Mouse (Mus musculus) skeletal muscle tissue, adult 2 months (tissue): ENCODE data around the gene Atp11a.

ENCODE experiments used
- DNase-seq: peaks from one replicate; pipeline ENCODE4 v3.0.0-alpha.2; 2012; ENCODE audit warnings: low read depth, low spot score

Atp11a gene

GRCm38 (mm10) chr8:12905599-12906321, 148.9 kb downstream of the Atp11a start:
- DNase-seq: peak; percentile 52

- DNase-seq: no peak
These were observed 149.8 kb downstream of the Atp11a start for GRCm38 (mm10) chr8:12906597-12906996.

DNA sequence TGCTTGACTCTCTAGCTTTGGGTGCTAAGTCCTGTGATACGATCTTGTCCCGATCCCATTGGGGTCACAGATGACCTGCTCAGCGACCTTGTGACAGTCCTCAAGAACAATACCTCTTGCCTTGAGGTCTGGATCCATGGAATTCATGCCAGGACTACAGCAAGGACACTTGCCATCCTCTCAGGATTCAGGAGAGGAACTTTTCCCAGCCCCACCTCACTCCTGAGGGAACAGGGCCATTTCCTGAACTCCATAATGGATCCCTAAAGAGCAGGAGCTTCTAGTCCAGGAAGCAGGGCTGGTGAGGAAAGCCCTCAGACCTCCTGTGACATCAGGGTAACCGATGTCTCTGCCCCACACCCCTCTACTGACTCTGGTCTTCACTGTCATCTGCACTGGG, 150.9 kb downstream of the Atp11a start:
- DNase-seq: no peak

DNA sequence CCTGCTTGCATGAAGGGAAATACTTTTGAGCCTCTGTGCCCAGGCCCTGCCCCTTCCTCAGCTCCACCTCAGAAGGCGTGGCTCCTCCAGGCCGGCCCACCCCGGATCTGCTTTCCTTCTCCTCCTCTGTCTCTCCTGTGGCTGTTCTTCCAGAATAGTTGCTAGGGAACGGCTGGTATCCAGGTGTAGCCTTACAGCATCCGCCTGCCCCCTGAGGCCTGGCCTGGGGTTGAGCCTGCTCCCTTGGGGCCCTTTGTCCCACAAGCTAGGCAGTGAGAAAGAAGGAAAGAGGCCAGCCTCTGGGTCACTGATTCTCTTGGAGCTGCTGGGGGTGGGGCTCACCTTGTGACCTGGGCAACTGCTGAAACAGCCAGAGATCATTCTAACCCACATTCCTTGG, 155.2 kb downstream of the Atp11a start:
- DNase-seq: no peak

DNA sequence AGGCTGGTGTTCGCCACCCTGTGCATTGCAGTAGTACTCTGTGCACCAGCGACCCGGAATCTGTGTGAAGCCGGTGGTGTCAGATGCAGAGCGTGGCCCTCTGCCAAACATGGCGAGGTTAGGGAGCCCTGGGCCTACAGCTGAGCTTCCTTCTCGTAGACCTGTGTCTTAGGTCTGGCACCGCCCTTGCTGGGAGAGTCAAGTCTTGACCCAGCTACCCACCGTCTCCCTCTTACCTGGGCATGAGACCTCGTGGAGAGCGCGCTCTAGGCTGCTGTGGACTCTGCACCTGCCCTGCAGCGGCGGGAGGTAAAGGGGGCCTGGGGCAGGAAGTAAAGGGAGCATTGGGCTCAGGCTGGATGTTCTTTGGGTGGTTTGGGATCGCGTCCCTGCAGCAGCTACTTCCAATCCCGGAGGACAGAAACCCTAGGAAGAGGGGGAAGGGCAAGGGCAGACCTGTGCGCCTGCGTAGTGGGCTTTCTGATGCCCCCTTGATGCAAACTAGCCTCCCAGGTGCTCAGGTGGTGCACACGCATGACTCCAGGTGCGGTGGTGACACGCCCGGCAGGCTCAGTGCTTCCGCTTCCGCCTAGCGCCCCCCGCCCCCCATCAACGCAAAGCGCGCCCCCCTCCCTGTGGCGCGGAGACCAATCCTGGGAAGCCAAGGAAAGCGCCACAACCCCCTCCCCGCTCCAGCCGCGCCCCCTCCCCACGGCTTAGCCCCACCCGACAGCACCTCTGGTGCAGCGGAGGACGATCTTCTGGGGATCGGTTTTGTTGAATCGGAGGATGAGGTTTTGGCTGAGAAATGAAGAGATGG, 158.6 kb downstream of the Atp11a start:
- no peak for DNase-seq

DNA sequence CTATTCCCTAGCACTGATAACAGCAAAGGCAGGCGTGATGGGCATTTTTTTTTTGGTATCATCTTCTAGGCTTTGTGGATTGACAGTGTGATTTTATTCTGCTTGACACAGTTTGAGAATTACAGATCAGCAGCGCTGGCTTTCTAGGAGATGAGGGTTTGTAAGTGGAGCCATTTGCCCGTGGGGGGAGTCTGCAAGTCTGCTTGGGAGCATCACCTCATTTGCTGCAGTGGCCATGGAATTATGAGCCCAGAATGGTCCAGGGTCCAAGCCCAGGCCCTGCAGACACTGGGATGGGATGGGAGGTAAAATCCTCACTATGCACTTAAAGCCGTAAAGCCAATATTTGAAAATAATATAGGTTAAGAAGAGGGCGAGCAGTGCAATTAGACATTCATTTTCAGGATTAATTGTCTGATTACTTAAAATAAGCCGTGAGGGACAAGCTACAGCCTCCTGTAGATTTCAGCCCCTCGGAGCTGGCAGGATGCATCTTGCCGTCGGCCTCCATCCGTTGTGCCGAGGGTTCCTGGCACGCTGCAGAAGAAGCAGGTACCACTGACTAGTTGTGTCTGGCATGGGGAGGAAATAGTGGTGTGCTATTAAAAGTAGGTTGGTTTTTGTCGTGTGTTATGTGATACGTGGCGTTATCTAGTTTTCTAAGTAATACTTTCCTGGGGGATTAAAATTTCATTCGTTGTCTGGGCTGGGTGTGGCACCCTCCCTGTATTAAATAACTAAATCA, 159.5 kb downstream of the Atp11a start:
- DNase-seq: no peak

GRCm38 (mm10) chr8:12917029-12917428, 160.2 kb downstream of the Atp11a start:
- no peak for DNase-seq

- DNase-seq: no peak
These were observed 161.0 kb downstream of the Atp11a start for GRCm38 (mm10) chr8:12917831-12918230.
